Mouse (Mus musculus) neural tube, embryonic 15.5 days (tissue): ENCODE data around the gene Cyp4f13. TPM values are rescaled to one million over a fixed set of nuclear protein-coding genes. Genes with fewer than 3 reads are reported as not detected.

Experiments used
- polyA plus RNA-seq: library from polyadenylated mRNA; unstranded; fragments of >200 nt; fragmentation: Nextera tagmentation; extraction: Ambion mirVana; gene quantifications from 2 replicates; pipeline ENCODE4 v1.2.1, GENCODE M21; 2015

Cyp4f13 gene
- polyA plus RNA-seq, 1 experiment from 2014 or later: 8.1 TPM

Other genes starting within 250 kb of the Cyp4f13 start
- 35.2 and 37.6 TPM in 2 replicates for gene Zfp871, start 159.1 kb downstream of the Cyp4f13 start, polyA plus RNA-seq
- gene Zfp811, start 137.5 kb downstream of the Cyp4f13 start, polyA plus RNA-seq: 42.8 and 49.6 TPM in 2 replicates
- gene Zfp799, start 117.1 kb downstream of the Cyp4f13 start, polyA plus RNA-seq: 16.4 and 18.0 TPM in 2 replicates
- gene Zfp870, start 55.8 kb downstream of the Cyp4f13 start, polyA plus RNA-seq: 7.7 and 8.8 TPM in 2 replicates
- gene Cyp4f14, start 30.1 kb downstream of the Cyp4f13 start, polyA plus RNA-seq: 0.09 TPM in 1 of 2 replicates, not detected in the other
- gene Zfp472, start 18.4 kb upstream of the Cyp4f13 start, polyA plus RNA-seq: 8.5 and 9.0 TPM in 2 replicates
- gene Zfp952, start 45.7 kb upstream of the Cyp4f13 start, polyA plus RNA-seq: 17.9 and 21.5 TPM in 2 replicates
- gene Zfp763, start 86.0 kb upstream of the Cyp4f13 start, polyA plus RNA-seq: 23.7 and 24.7 TPM in 2 replicates
- gene 4921501E09Rik, start 120.7 kb upstream of the Cyp4f13 start, polyA plus RNA-seq: not detected in 2 replicates
- gene Zfp563, start 141.9 kb upstream of the Cyp4f13 start, polyA plus RNA-seq: 19.6 and 19.8 TPM in 2 replicates
- 0.74 and 1.2 TPM in 2 replicates for gene Morc2b, start 192.3 kb upstream of the Cyp4f13 start, polyA plus RNA-seq
- gene Olfr55, start 221.0 kb upstream of the Cyp4f13 start, polyA plus RNA-seq: 0.05 TPM in 1 of 2 replicates, not detected in the other
- gene Olfr239, start 243.9 kb upstream of the Cyp4f13 start, polyA plus RNA-seq: 0.06 TPM in 2 replicates